Mouse (Mus musculus): ENCODE data around the gene Ntng2. TPM values are rescaled to one million over a fixed set of nuclear protein-coding genes. Genes with fewer than 3 reads are reported as not detected.
A peak's percentile ranks its signal among the peaks of the same experiment; 100 is the strongest.

The Ntng2 gene
- polyA plus RNA-seq, 1 experiment from 2014 or later = 0.55 TPM

- no peak for ATAC-seq (ENCODE audit: insufficient number of reproducible peaks, insufficient read depth, low FRiP score, low TSS enrichment, low read depth)
- Histone ChIP-seq H3K4me2 (no peak overlapping the region), H3K4me1 (replicated peaks) (no peaks in the 10 kb centered on the region), H3K36me3 (no peaks in the 10 kb centered on the region), H3K4me3 (replicated peaks) (no peak overlapping the region), H3K9ac (replicated peaks) (no peak overlapping the region), H3K27me3 (peaks cover 44% of the 10 kb centered on the region), H3K27ac (no peak overlapping the region), H3K9me3 (no peaks in the 10 kb centered on the region)
- WGBS = 60% methylated on average over 11 of the region's 11 CpGs
Measured at GRCm38 (mm10) chr2:29201223-29201955, 51.4 kb downstream of the Ntng2 start.

- Histone ChIP-seq H3K4me1 (replicated peaks) (peaks cover 6% of the 10 kb centered on the region), H3K9me3 (no peaks in the 10 kb centered on the region), H3K36me3 (no peaks in the 10 kb centered on the region), H3K4me3 (replicated peaks) (no peak overlapping the region), H3K27me3 (peaks cover 59% of the 10 kb centered on the region), H3K27ac (no peak overlapping the region), H3K9ac (replicated peaks) (no peak overlapping the region), H3K4me2 (no peak overlapping the region)
- no peak for ATAC-seq (ENCODE audit: insufficient number of reproducible peaks, insufficient read depth, low FRiP score, low TSS enrichment, low read depth)
- WGBS = 6% methylated on average over 3 of the region's 3 CpGs
Measured at GRCm38 (mm10) chr2:29199909-29200308, 52.9 kb downstream of the Ntng2 start.

GRCm38 (mm10) chr2:29198446-29198845, 54.4 kb downstream of the Ntng2 start:
- H3K4me3 ChIP-seq (replicated peaks) = no peak overlapping the region
- H3K9ac ChIP-seq (replicated peaks) = no peak overlapping the region
- peaks cover 10% of the 10 kb centered on the region for H3K4me1 ChIP-seq (replicated peaks)
- ATAC-seq (ENCODE audit: insufficient number of reproducible peaks, insufficient read depth, low FRiP score, low TSS enrichment, low read depth) = no peak
- peaks cover 68% of the 10 kb centered on the region for H3K27me3 ChIP-seq
- H3K36me3 ChIP-seq = no peaks in the 10 kb centered on the region
- 76% methylated on average over 5 of the region's 5 CpGs for WGBS
- no peak overlapping the region for H3K27ac ChIP-seq
- no peak overlapping the region for H3K4me2 ChIP-seq
- no peaks in the 10 kb centered on the region for H3K9me3 ChIP-seq

GRCm38 (mm10) chr2:29196844-29197243, 56.0 kb downstream of the Ntng2 start:
- no peaks in the 10 kb centered on the region for H3K36me3 ChIP-seq
- H3K27ac ChIP-seq = no peak overlapping the region
- 64% methylated on average over 12 of the region's 12 CpGs for WGBS
- ATAC-seq (ENCODE audit: insufficient number of reproducible peaks, insufficient read depth, low FRiP score, low TSS enrichment, low read depth) = no peak
- no peak overlapping the region for H3K4me3 ChIP-seq (replicated peaks)
- H3K9ac ChIP-seq (replicated peaks) = no peak overlapping the region
- no peaks in the 10 kb centered on the region for H3K9me3 ChIP-seq
- H3K4me2 ChIP-seq = no peak overlapping the region
- peaks cover 10% of the 10 kb centered on the region for H3K4me1 ChIP-seq (replicated peaks)
- peaks cover 67% of the 10 kb centered on the region for H3K27me3 ChIP-seq

GRCm38 (mm10) chr2:29194547-29195463, 58.0 kb downstream of the Ntng2 start:
- peak overlapping the region; percentile 63 for H3K9ac ChIP-seq (replicated peaks)
- no peaks in the 10 kb centered on the region for H3K36me3 ChIP-seq
- peak; percentile 69; the same call in 1 of the 2 replicates for ATAC-seq (ENCODE audit: insufficient number of reproducible peaks, insufficient read depth, low FRiP score, low TSS enrichment, low read depth)
- peaks cover 10% of the 10 kb centered on the region for H3K4me1 ChIP-seq (replicated peaks)
- H3K27ac ChIP-seq = no peak overlapping the region
- peak overlapping the region; percentile 99 for H3K4me2 ChIP-seq
- H3K27me3 ChIP-seq = peaks cover 57% of the 10 kb centered on the region
- H3K9me3 ChIP-seq = no peaks in the 10 kb centered on the region
- peak overlapping the region; percentile 54 for H3K4me3 ChIP-seq (replicated peaks)
- WGBS = 2% methylated on average over 61 of the region's 61 CpGs

- Histone ChIP-seq H3K4me2 (peak overlapping the region; percentile 99), H3K27me3 (peaks cover 55% of the 10 kb centered on the region), H3K27ac (no peak overlapping the region), H3K36me3 (no peaks in the 10 kb centered on the region), H3K9ac (replicated peaks) (no peak overlapping the region; the same call in 1 of the 2 replicates), H3K9me3 (no peaks in the 10 kb centered on the region), H3K4me3 (replicated peaks) (peak overlapping the region; percentile 54), H3K4me1 (replicated peaks) (peaks cover 10% of the 10 kb centered on the region)
- ATAC-seq (ENCODE audit: insufficient number of reproducible peaks, insufficient read depth, low FRiP score, low TSS enrichment, low read depth) = no peak
- 24% methylated on average over 16 of the region's 16 CpGs for WGBS
Measured at GRCm38 (mm10) chr2:29193819-29194546, 58.8 kb downstream of the Ntng2 start.

GRCm38 (mm10) chr2:29192629-29193278, 60.1 kb downstream of the Ntng2 start:
- H3K9me3 ChIP-seq = no peaks in the 10 kb centered on the region

GRCm38 (mm10) chr2:29191216-29192215, 61.3 kb downstream of the Ntng2 start:
- Histone ChIP-seq H3K27ac (no peak overlapping the region), H3K36me3 (no peaks in the 10 kb centered on the region), H3K4me2 (no peak overlapping the region), H3K4me3 (replicated peaks) (no peak overlapping the region), H3K27me3 (peaks cover 31% of the 10 kb centered on the region), H3K4me1 (replicated peaks) (peaks cover 10% of the 10 kb centered on the region), H3K9ac (replicated peaks) (no peak overlapping the region), H3K9me3 (no peaks in the 10 kb centered on the region)
- 63% methylated on average over 10 of the region's 10 CpGs for WGBS
- ATAC-seq (ENCODE audit: insufficient number of reproducible peaks, insufficient read depth, low FRiP score, low TSS enrichment, low read depth) = no peak

More at GRCm38 (mm10) chr2:29192629-29193278, 60.1 kb downstream of the Ntng2 start:
- 87% methylated on average over 8 of the region's 8 CpGs for WGBS
- H3K4me2 ChIP-seq = no peak overlapping the region
- H3K4me1 ChIP-seq (replicated peaks) = peaks cover 10% of the 10 kb centered on the region
- H3K9ac ChIP-seq (replicated peaks) = no peak overlapping the region
- H3K27me3 ChIP-seq = peaks cover 44% of the 10 kb centered on the region
- no peak overlapping the region for H3K4me3 ChIP-seq (replicated peaks)
- no peak overlapping the region for H3K27ac ChIP-seq
- no peaks in the 10 kb centered on the region for H3K36me3 ChIP-seq
- ATAC-seq (ENCODE audit: insufficient number of reproducible peaks, insufficient read depth, low FRiP score, low TSS enrichment, low read depth) = no peak

- Histone ChIP-seq H3K4me3 (replicated peaks) (no peak overlapping the region), H3K27me3 (peaks cover 20% of the 10 kb centered on the region), H3K9ac (replicated peaks) (no peak overlapping the region), H3K4me2 (no peak overlapping the region), H3K9me3 (no peaks in the 10 kb centered on the region), H3K36me3 (no peaks in the 10 kb centered on the region), H3K4me1 (replicated peaks) (peaks cover 9% of the 10 kb centered on the region), H3K27ac (no peak overlapping the region)
- 83% methylated on average over 7 of the region's 7 CpGs for WGBS
- ATAC-seq (ENCODE audit: insufficient number of reproducible peaks, insufficient read depth, low FRiP score, low TSS enrichment, low read depth) = no peak
Measured at GRCm38 (mm10) chr2:29190392-29190791, 62.4 kb downstream of the Ntng2 start.

GRCm38 (mm10) chr2:29186209-29186608, 66.6 kb downstream of the Ntng2 start:
- H3K4me3 ChIP-seq (replicated peaks) = no peak overlapping the region
- no peaks in the 10 kb centered on the region for H3K27me3 ChIP-seq
- WGBS = 37% methylated on average over 6 of the region's 6 CpGs

More at GRCm38 (mm10) chr2:29186209-29186608, 66.6 kb downstream of the Ntng2 start:
- Histone ChIP-seq H3K4me2 (no peak overlapping the region), H3K4me1 (replicated peaks) (no peaks in the 10 kb centered on the region), H3K27ac (no peak overlapping the region), H3K9me3 (no peaks in the 10 kb centered on the region), H3K9ac (replicated peaks) (no peak overlapping the region), H3K36me3 (peaks cover 10% of the 10 kb centered on the region)
- ATAC-seq (ENCODE audit: insufficient number of reproducible peaks, insufficient read depth, low FRiP score, low TSS enrichment, low read depth) = no peak

All from limb, embryonic 12.5 days (tissue).